Mouse (Mus musculus) hindbrain, embryonic 10.5 days (tissue): ENCODE data around the gene Cep131. TPM values are rescaled to one million over a fixed set of nuclear protein-coding genes. Genes with fewer than 3 reads are reported as not detected.
A peak's percentile ranks its signal among the peaks of the same experiment; 100 is the strongest.

ENCODE experiments used
- DNase-seq: peaks from one replicate; pipeline ENCODE4 v3.0.0-alpha.2; 2017; ENCODE audit warnings: low spot score
- H3K27ac ChIP-seq: fragments of 300-500 bp; sonication (generic); 2 replicates; pipeline ENCODE4 v1.5.1; 2016; ENCODE audit warnings: mild to moderate bottlenecking, moderate library complexity
- H3K27me3 ChIP-seq: fragments of 300-500 bp; sonication (generic); 2 replicates; pipeline ENCODE4 v1.6.1; 2016; ENCODE audit warnings: mild to moderate bottlenecking; ENCODE audit not compliant: poor library complexity, insufficient read depth, severe bottlenecking
- H3K36me3 ChIP-seq: fragments of 300-500 bp; sonication (generic); 2 replicates; pipeline ENCODE4 v1.6.1; 2016; ENCODE audit warnings: mild to moderate bottlenecking, moderate library complexity
- H3K4me1 ChIP-seq: fragments of 300-500 bp; sonication (generic); replicated peaks from 2 replicates; pipeline ENCODE4 v1.6.1; 2016; ENCODE audit warnings: mild to moderate bottlenecking
- H3K4me3 ChIP-seq: fragments of 300-500 bp; sonication (generic); 2 replicates; pipeline ENCODE4 v1.5.1; 2016; ENCODE audit warnings: mild to moderate bottlenecking, moderate library complexity
- H3K9me3 ChIP-seq: fragments of 300-500 bp; sonication (generic); 2 replicates; pipeline ENCODE4 v1.6.1; 2016; ENCODE audit warnings: mild to moderate bottlenecking, moderate library complexity
- WGBS: fragments of 180-500 bp; shearing (Covaris S2); methylation state at CpG from one replicate; pipeline ENCODE4 v1.1.7; 2016; 5-methylcytosine and 5-hydroxymethylcytosine counted together
- microRNA counts: library from miRNA; unstranded; fragments of <30 nt; microRNA quantifications from one replicate; lab custom pipeline; 2017
- polyA plus RNA-seq: library from polyadenylated mRNA; unstranded; fragments of >200 nt; fragmentation: Nextera tagmentation; extraction: Ambion mirVana; gene quantifications from 2 replicates; pipeline ENCODE4 v1.2.1, GENCODE M21; 2016

Gene Cep131
- polyA plus RNA-seq, 1 experiment from 2014 or later, result 45.4 TPM

GRCm38 (mm10) chr11:120026941-120027340, 59.7 kb downstream of the Cep131 start:
- H3K4me1 ChIP-seq, result peaks cover 44% of the 10 kb centered on the region
- 83% methylated on average over 3 of the region's 3 CpGs for WGBS
- H3K27me3 ChIP-seq, result no peaks in the 10 kb centered on the region
- no peak for DNase-seq
- H3K36me3 ChIP-seq, result no peaks in the 10 kb centered on the region
- no peak overlapping the region for H3K4me3 ChIP-seq
- no peak overlapping the region for H3K27ac ChIP-seq
- H3K9me3 ChIP-seq, result no peaks in the 10 kb centered on the region

GRCm38 (mm10) chr11:120022841-120023240, 63.8 kb downstream of the Cep131 start:
- Histone ChIP-seq H3K4me1 (peaks cover 56% of the 10 kb centered on the region), H3K9me3 (no peaks in the 10 kb centered on the region), H3K27ac (peak overlapping the region; percentile 63; the same call in 1 of the 2 replicates), H3K4me3 (no peak overlapping the region; the same call in 1 of the 2 replicates), H3K36me3 (no peaks in the 10 kb centered on the region), H3K27me3 (peaks cover 10% of the 10 kb centered on the region; the same call in 1 of the 2 replicates)
- DNase-seq, result peak; percentile 36
- 55% methylated on average over 12 of the region's 12 CpGs for WGBS

GRCm38 (mm10) chr11:120022216-120022615, 64.4 kb downstream of the Cep131 start:
- Histone ChIP-seq H3K4me3 (no peak overlapping the region), H3K4me1 (peaks cover 61% of the 10 kb centered on the region), H3K36me3 (no peaks in the 10 kb centered on the region), H3K27me3 (peaks cover 10% of the 10 kb centered on the region; the same call in 1 of the 2 replicates), H3K27ac (peak overlapping the region; percentile 63), H3K9me3 (no peaks in the 10 kb centered on the region)
- 55% methylated on average over 8 of the region's 8 CpGs for WGBS
- no peak for DNase-seq

DNA sequence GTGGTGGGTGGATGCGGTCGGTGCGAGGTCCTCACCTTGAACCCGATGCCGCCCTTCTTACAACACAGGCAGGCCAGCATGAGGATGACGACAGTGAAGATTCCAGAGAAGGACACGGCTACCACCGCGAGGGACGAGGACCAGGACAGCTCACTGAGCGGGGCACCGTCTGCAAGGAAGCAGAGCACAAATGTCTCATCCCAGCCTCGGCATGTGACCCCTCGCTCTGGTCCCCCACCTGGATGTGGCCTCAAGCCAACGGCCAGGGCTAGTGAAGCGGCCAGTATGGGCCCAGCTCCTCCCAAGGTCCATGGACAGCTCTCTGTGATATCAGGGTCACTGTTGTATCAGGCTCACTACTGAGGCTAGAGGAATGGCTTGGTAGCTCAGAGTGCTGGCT, 65.3 kb downstream of the Cep131 start:
- H3K9me3 ChIP-seq, result no peaks in the 10 kb centered on the region
- WGBS, result 92% methylated on average over 16 of the region's 16 CpGs
- DNase-seq, result no peak
- H3K4me1 ChIP-seq, result peaks cover 67% of the 10 kb centered on the region
- no peak overlapping the region for H3K4me3 ChIP-seq
- no peaks in the 10 kb centered on the region for H3K36me3 ChIP-seq
- H3K27me3 ChIP-seq, result peaks cover 10% of the 10 kb centered on the region; the same call in 1 of the 2 replicates
- peak overlapping the region; percentile 79 for H3K27ac ChIP-seq

DNA sequence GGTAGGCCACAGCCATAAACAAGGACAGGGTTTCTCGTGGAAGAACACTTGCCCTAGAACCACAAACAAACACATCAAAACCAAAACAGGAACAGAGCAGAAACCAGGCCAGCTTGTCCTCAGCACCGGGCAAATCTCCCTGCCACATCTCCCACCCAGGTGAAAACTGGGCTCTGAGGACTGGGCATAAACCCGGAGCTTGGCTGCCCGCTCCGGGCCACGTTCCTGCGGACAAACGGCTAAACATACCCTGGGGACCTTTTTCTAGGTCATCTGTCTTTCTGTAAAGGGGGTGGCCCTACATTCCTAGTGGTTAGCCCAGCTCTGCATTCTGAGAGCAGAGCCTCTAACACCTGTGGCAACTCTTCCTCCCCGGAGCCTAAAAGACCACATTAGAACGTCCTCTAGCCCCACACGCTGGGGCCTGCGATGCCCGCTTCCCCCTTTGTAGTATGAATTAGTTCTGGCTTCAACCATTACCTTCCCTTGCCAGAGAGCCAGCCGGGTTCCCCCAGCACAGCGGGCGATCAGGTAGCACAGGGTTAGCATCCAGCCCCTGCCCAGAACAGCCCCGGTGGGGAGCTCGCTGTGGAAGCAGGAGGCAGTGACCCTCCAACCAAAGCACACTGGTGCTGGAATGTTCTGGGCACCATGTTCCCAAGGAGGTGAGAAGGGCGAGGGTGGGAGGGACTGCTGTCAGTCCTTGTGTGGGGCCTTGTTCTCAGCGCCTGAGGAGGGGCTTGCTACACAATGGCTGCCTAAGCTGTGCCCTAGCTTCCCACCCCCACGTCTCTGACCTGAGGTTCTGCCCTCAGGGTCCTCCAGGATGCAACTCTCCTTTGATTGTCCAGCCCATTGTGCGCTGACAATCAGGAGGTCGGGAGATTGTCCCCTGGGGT, 66.8 kb downstream of the Cep131 start:
- Histone ChIP-seq H3K27me3 (peaks cover 15% of the 10 kb centered on the region; the same call in 1 of the 2 replicates), H3K9me3 (no peaks in the 10 kb centered on the region), H3K27ac (peak overlapping the region; percentile 79), H3K4me3 (peak overlapping the region; percentile 14), H3K4me1 (peaks cover 76% of the 10 kb centered on the region), H3K36me3 (no peaks in the 10 kb centered on the region)
- 47% methylated on average over 23 of the region's 23 CpGs for WGBS
- DNase-seq, result peak; percentile 52

DNA sequence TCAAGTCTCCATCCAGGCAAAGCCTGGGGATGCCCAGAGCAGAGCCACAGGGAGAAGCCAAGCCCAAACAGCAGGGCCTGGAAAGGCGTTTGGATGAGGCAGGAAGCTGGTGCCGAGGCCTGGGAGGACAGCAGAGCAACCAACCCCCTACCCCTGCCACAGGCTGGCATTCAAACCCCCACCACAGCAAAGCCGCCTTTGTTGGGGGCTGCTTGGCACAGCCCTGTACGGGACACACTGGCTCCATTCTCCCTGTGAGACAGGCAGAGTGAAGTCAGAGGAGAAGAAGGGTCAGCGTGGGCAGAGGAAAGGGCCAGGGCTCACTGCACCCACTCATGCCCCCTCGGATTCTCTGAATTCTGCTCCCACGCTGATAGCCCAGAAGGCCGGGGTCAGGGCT, 69.6 kb downstream of the Cep131 start:
- H3K4me3 ChIP-seq, result no peak overlapping the region
- WGBS, result 84% methylated on average over 8 of the region's 8 CpGs
- peaks cover 88% of the 10 kb centered on the region for H3K4me1 ChIP-seq
- H3K36me3 ChIP-seq, result no peaks in the 10 kb centered on the region
- H3K27me3 ChIP-seq, result peaks cover 32% of the 10 kb centered on the region
- no peaks in the 10 kb centered on the region for H3K9me3 ChIP-seq
- peak overlapping the region; percentile 59; the same call in 1 of the 2 replicates for H3K27ac ChIP-seq
- no peak for DNase-seq

GRCm38 (mm10) chr11:120014758-120015157, 71.9 kb downstream of the Cep131 start:
- Histone ChIP-seq H3K36me3 (no peaks in the 10 kb centered on the region), H3K4me1 (peaks cover 73% of the 10 kb centered on the region), H3K4me3 (no peak overlapping the region), H3K27me3 (peaks cover 49% of the 10 kb centered on the region), H3K27ac (peak overlapping the region; percentile 17; the same call in 1 of the 2 replicates), H3K9me3 (no peaks in the 10 kb centered on the region)
- DNase-seq, result no peak
- WGBS, result 94% methylated on average over 4 of the region's 4 CpGs

MicroRNAs encoded within 50 kb of the gene (microRNA counts, 519-probe panel; counts per million panel counts)
- microRNA mmu-miR-338-3p (lab: Ali Mortazavi, UCI) (1,255 counts per million, percentile 77 among the panel's probes with 10 or more counts), microRNA mmu-miR-338-5p (lab: Ali Mortazavi, UCI) (1,255 counts per million, percentile 77 among the panel's probes with 10 or more counts)

Other genes starting within 250 kb of the Cep131 start
- 112 and 114 TPM in 2 replicates for gene Chmp6, start 173.4 kb downstream of the Cep131 start, polyA plus RNA-seq
- 9.8 and 11.0 TPM in 2 replicates for gene Baiap2, start 144.1 kb downstream of the Cep131 start, polyA plus RNA-seq
- 1.6 and 3.2 TPM in 2 replicates for gene Aatk, start 39.7 kb downstream of the Cep131 start, polyA plus RNA-seq
- 21.4 and 25.3 TPM in 2 replicates for gene Tepsin, start 11.9 kb upstream of the Cep131 start, polyA plus RNA-seq
- gene Ndufaf8, start 12.1 kb upstream of the Cep131 start, polyA plus RNA-seq, result 86.4 and 92.2 TPM in 2 replicates
- gene Slc38a10, start 64.5 kb upstream of the Cep131 start, polyA plus RNA-seq, result 99.1 and 114 TPM in 2 replicates
- gene Bahcc1, start 146.1 kb upstream of the Cep131 start, polyA plus RNA-seq, result 17.0 and 18.8 TPM in 2 replicates